ENCODE assay signal across 11 mouse cellular contexts in the genomic region with DNA sequence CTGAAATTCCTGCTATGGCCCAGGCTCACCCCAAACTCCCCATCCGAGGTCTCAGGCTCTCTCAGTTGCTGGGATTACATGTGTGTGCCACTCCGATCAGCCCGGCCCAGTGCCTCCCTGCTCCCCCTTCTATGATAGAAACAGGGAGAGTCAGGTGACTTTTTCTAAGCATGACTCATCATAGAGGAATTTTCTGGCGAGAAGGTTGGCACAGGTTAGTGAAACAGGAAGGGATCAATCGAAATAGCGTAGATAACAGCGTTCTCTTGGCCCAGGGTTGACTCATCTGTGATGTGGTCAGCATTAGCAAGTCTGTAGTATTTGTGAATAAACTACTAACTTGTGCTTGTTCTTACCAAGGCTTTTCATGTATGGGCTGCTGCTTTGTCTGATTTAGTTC. TPM values are rescaled to one million over a fixed set of nuclear protein-coding genes. Genes with fewer than 3 reads are reported as not detected.
DNase-seq lines count a peak whose midpoint lies in the region; ATAC-seq and TF ChIP-seq lines count a peak whose summit lies in the region.
"Had no signal": no experiment of that assay in that cellular context is flagged by ENCODE, and none has a peak within 500 bp of the region (broad histone marks: within the 10 kb centered on the region; RNA-seq: fewer than 3 reads in every experiment).

No protein-coding gene starts in this region.

- peak; percentile 26 for DNase-seq in embryonic facial prominence, embryonic 14.5 days (ENCODE audit: low spot score)
- DNase-seq in embryonic facial prominence, embryonic 10.5 days (ENCODE audit: low spot score), result no peak
- DNase-seq in MEL (ENCODE audit: low read depth, low spot score), result peak; percentile 3
- DNase-seq in thymus, postnatal 25 days, result no peak
- DNase-seq in forebrain, embryonic 10.5 days (ENCODE audit: extremely low spot score, low spot score), result no peak
- DNase-seq: cerebellum, adult 18-20 months; gastrocnemius, postnatal 25 days; kidney, adult 18-20 months had no signal

- no peaks in the 10 kb centered on the region for H3K36me3 ChIP-seq in embryonic facial prominence, embryonic 14.5 days (ENCODE audit: control insufficient read depth, insufficient read depth, low read length)
- peaks cover 5% of the 10 kb centered on the region; the same call in 1 of the 2 replicates for H3K36me3 ChIP-seq in embryonic facial prominence, embryonic 10.5 days (replicated peaks)
- H3K36me3 ChIP-seq in MEL (ENCODE audit: control insufficient read depth in 1 of 2, insufficient read depth in 2 of 2, low read length in 2 of 2), result peaks cover 0 to 2% of the 10 kb centered on the region in 2 experiments; a peak in 1 of 4 replicates
- H3K36me3 ChIP-seq in heart, embryonic 16.5 days (ENCODE audit: control insufficient read depth, insufficient read depth), result no peaks in the 10 kb centered on the region
- H3K36me3 ChIP-seq in lung, embryonic 16.5 days (ENCODE audit: control insufficient read depth, insufficient read depth, low read length), result no peaks in the 10 kb centered on the region
- peaks cover 18% of the 10 kb centered on the region for H3K36me3 ChIP-seq in forebrain, embryonic 10.5 days (replicated peaks)
- H3K36me3 ChIP-seq in forebrain, embryonic 16.5 days (ENCODE audit: control insufficient read depth, insufficient read depth), result no peaks in the 10 kb centered on the region

- H3K9me3 ChIP-seq in embryonic facial prominence, embryonic 14.5 days (ENCODE audit: control insufficient read depth, low read length), result no peaks in the 10 kb centered on the region
- H3K9me3 ChIP-seq in embryonic facial prominence, embryonic 10.5 days, result no peaks in the 10 kb centered on the region
- H3K9me3 ChIP-seq in MEL (replicated peaks; ENCODE audit: insufficient read depth, low read length), result no peaks in the 10 kb centered on the region
- H3K9me3 ChIP-seq in heart, embryonic 16.5 days (replicated peaks; ENCODE audit: control insufficient read depth, low read length), result no peaks in the 10 kb centered on the region
- H3K9me3 ChIP-seq in lung, embryonic 16.5 days (ENCODE audit: control insufficient read depth, low read length), result no peaks in the 10 kb centered on the region
- no peaks in the 10 kb centered on the region for H3K9me3 ChIP-seq in forebrain, embryonic 10.5 days
- H3K9me3 ChIP-seq in forebrain, embryonic 16.5 days (ENCODE audit: control insufficient read depth, low read length), result no peaks in the 10 kb centered on the region

- H3K4me2 ChIP-seq in embryonic facial prominence, embryonic 14.5 days (ENCODE audit: low read depth, low read length), result no peak overlapping the region
- peak overlapping the region; percentile 47 for H3K4me2 ChIP-seq in heart, embryonic 16.5 days (ENCODE audit: low read depth, low read length)
- no peak overlapping the region for H3K4me2 ChIP-seq in lung, embryonic 16.5 days (ENCODE audit: low read depth, low read length)
- no peak overlapping the region for H3K4me2 ChIP-seq in forebrain, embryonic 16.5 days (ENCODE audit: low read length)

- H3K27ac ChIP-seq in embryonic facial prominence, embryonic 14.5 days (replicated peaks; ENCODE audit: low read depth, low read length), result no peak overlapping the region
- H3K27ac ChIP-seq in embryonic facial prominence, embryonic 10.5 days (replicated peaks), result no peak overlapping the region
- no peak overlapping the region for H3K27ac ChIP-seq in MEL (ENCODE audit: control insufficient read depth, low read depth, low read length)
- peak overlapping the region; percentile 44; the same call in 1 of the 2 replicates for H3K27ac ChIP-seq in heart, embryonic 16.5 days (ENCODE audit: low read length)
- H3K27ac ChIP-seq in lung, embryonic 16.5 days (ENCODE audit: low read length), result no peak overlapping the region
- no peak overlapping the region for H3K27ac ChIP-seq in forebrain, embryonic 10.5 days
- H3K27ac ChIP-seq in forebrain, embryonic 16.5 days (ENCODE audit: low read length), result no peak overlapping the region

- 63% methylated on average over 7 of the region's 7 CpGs for WGBS in embryonic facial prominence, embryonic 14.5 days
- WGBS in embryonic facial prominence, embryonic 10.5 days, result 82% methylated on average over 7 of the region's 7 CpGs
- WGBS in heart, embryonic 16.5 days, result 14% methylated on average over 7 of the region's 7 CpGs
- WGBS in lung, embryonic 16.5 days, result 29% methylated on average over 7 of the region's 7 CpGs
- WGBS in forebrain, embryonic 10.5 days, result 86% methylated on average over 7 of the region's 7 CpGs
- WGBS in forebrain, embryonic 16.5 days, result 71% methylated on average over 7 of the region's 7 CpGs

- H3K9ac ChIP-seq in embryonic facial prominence, embryonic 14.5 days (ENCODE audit: low read depth, low read length), result no peak overlapping the region
- no peak overlapping the region for H3K9ac ChIP-seq in MEL (ENCODE audit: control insufficient read depth, low read depth, low read length, poor library complexity, severe bottlenecking)
- H3K9ac ChIP-seq in heart, embryonic 16.5 days (ENCODE audit: low read length), result peak overlapping the region; percentile 43; the same call in 1 of the 2 replicates
- H3K9ac ChIP-seq in lung, embryonic 16.5 days (ENCODE audit: low read length), result no peak overlapping the region
- no peak overlapping the region for H3K9ac ChIP-seq in forebrain, embryonic 16.5 days (replicated peaks; ENCODE audit: low read depth, low read length)

- TF ChIP-seq POLR2A in MEL (IDR thresholded peaks at IDR 0.05; ENCODE audit: control insufficient read depth in 1 of 2, insufficient read depth in 1 of 2, low read depth in 1 of 2, low read length in 2 of 2, poor library complexity in 1 of 2), result no peak

- no peak for ATAC-seq in embryonic facial prominence, embryonic 14.5 days (ENCODE audit: low read depth)
- peak; percentile 50; the same call in 1 of the 2 replicates for ATAC-seq in heart, embryonic 16.5 days (replicated peaks; ENCODE audit: extremely low read depth, insufficient read depth, low FRiP score)
- ATAC-seq in lung, embryonic 16.5 days (ENCODE audit: low read depth), result peak; percentile 37; the same call in 1 of the 2 replicates
- ATAC-seq in forebrain, embryonic 16.5 days, result no peak

- no peaks in the 10 kb centered on the region for H3K79me2 ChIP-seq in MEL (ENCODE audit: control insufficient read depth, insufficient read depth, low read length, poor library complexity)

- no peak for TF ChIP-seq EP300 in MEL (IDR thresholded peaks at IDR 0.05; ENCODE audit: low read depth in 1 of 2, low read length in 2 of 2)

- H3K4me3 ChIP-seq in embryonic facial prominence, embryonic 14.5 days (ENCODE audit: low read depth, low read length), result no peak overlapping the region
- no peak overlapping the region for H3K4me3 ChIP-seq in embryonic facial prominence, embryonic 10.5 days
- H3K4me3 ChIP-seq in MEL (ENCODE audit: control insufficient read depth in 1 of 2, insufficient read depth in 1 of 2, low read depth in 2 of 2, low read length in 2 of 2), result no peak overlapping the region
- H3K4me3 ChIP-seq in heart, embryonic 16.5 days (ENCODE audit: low read length), result no peak overlapping the region
- H3K4me3 ChIP-seq in lung, embryonic 16.5 days (ENCODE audit: low read length), result no peak overlapping the region
- no peak overlapping the region for H3K4me3 ChIP-seq in forebrain, embryonic 10.5 days
- H3K4me3 ChIP-seq in forebrain, embryonic 16.5 days (replicated peaks; ENCODE audit: low read length), result no peak overlapping the region

- TF ChIP-seq CTCF in MEL (IDR thresholded peaks at IDR 0.05 in 2 of 3, conservative IDR thresholded peaks at IDR 0.05 in 1 of 3; ENCODE audit: control insufficient read depth in 1 of 3, insufficient read depth in 1 of 3, low read depth in 2 of 3, low read length in 3 of 3, poor library complexity in 1 of 3, severe bottlenecking in 1 of 3), result no peak

- no peak for TF ChIP-seq RAD21 in MEL (IDR thresholded peaks at IDR 0.05; ENCODE audit: low read depth, low read length)

- peaks cover 21% of the 10 kb centered on the region for H3K4me1 ChIP-seq in embryonic facial prominence, embryonic 14.5 days (ENCODE audit: control insufficient read depth, insufficient read depth, low read length)
- peaks cover 46% of the 10 kb centered on the region for H3K4me1 ChIP-seq in embryonic facial prominence, embryonic 10.5 days
- peaks cover 0 to under 1% of the 10 kb centered on the region in 2 experiments; a peak in 1 of 4 replicates for H3K4me1 ChIP-seq in MEL (ENCODE audit: control insufficient read depth in 1 of 2, insufficient read depth in 2 of 2, low read length in 2 of 2)
- H3K4me1 ChIP-seq in heart, embryonic 16.5 days (ENCODE audit: control insufficient read depth, insufficient read depth, low read length), result peaks cover 45% of the 10 kb centered on the region
- peaks cover 18% of the 10 kb centered on the region for H3K4me1 ChIP-seq in lung, embryonic 16.5 days (replicated peaks; ENCODE audit: control insufficient read depth, insufficient read depth, low read length)
- H3K4me1 ChIP-seq in forebrain, embryonic 10.5 days, result peaks cover 74% of the 10 kb centered on the region
- peaks cover 33% of the 10 kb centered on the region for H3K4me1 ChIP-seq in forebrain, embryonic 16.5 days (replicated peaks; ENCODE audit: control insufficient read depth, insufficient read depth, low read length)

- H3K27me3 ChIP-seq in embryonic facial prominence, embryonic 14.5 days (replicated peaks; ENCODE audit: control insufficient read depth, insufficient read depth, low read length), result no peaks in the 10 kb centered on the region
- no peaks in the 10 kb centered on the region for H3K27me3 ChIP-seq in embryonic facial prominence, embryonic 10.5 days (replicated peaks; ENCODE audit: low read depth, poor library complexity, severe bottlenecking)
- H3K27me3 ChIP-seq in MEL (ENCODE audit: control insufficient read depth in 1 of 2, insufficient read depth in 2 of 2, low read length in 2 of 2), result no peaks in the 10 kb centered on the region
- no peaks in the 10 kb centered on the region for H3K27me3 ChIP-seq in heart, embryonic 16.5 days (ENCODE audit: control insufficient read depth, insufficient read depth, low read length)
- no peaks in the 10 kb centered on the region for H3K27me3 ChIP-seq in lung, embryonic 16.5 days (ENCODE audit: control insufficient read depth, insufficient read depth, low read depth, low read length)
- H3K27me3 ChIP-seq in forebrain, embryonic 10.5 days (ENCODE audit: poor library complexity, severe bottlenecking), result no peaks in the 10 kb centered on the region
- no peaks in the 10 kb centered on the region for H3K27me3 ChIP-seq in forebrain, embryonic 16.5 days (replicated peaks; ENCODE audit: control insufficient read depth, insufficient read depth, low read length)

RNA-seq across cellular contexts. Expression of a gene that starts 16.7 kb away (rescaled TPM):
- polyA plus RNA-seq in embryonic facial prominence, embryonic 14.5 days (2014; fragmentation: Nextera tagmentation; extraction: Ambion mirVana), result 14.4 and 15.5 TPM in 2 replicates
- polyA plus RNA-seq in embryonic facial prominence, embryonic 10.5 days (2016; fragmentation: Nextera tagmentation; extraction: Ambion mirVana), result 30.4 and 33.7 TPM in 2 replicates
- not detected in 2 replicates for total RNA-seq in MEL (2012; rRNA removed)
- under 1 TPM in 1 of 2 experiments, not detected in 1; 0.33 TPM for polyA plus RNA-seq in MEL (2012; ENCODE audit: insufficient read depth in 1 of 2, insufficient read length in 2 of 2, low read depth in 1 of 2, low replicate concordance in 2 of 2, missing spikeins in 1 of 2)
- 25.8 and 28.5 TPM in 2 replicates for polyA plus RNA-seq in heart, embryonic 16.5 days (2015; fragmentation: Nextera tagmentation; extraction: Ambion mirVana)
- 35.3 and 35.7 TPM in 2 replicates for polyA plus RNA-seq in lung, embryonic 16.5 days (2015; fragmentation: Nextera tagmentation; extraction: Ambion mirVana)
- polyA plus RNA-seq in forebrain, embryonic 10.5 days (2016; fragmentation: Nextera tagmentation; extraction: Ambion mirVana), result 60.7 and 67.8 TPM in 2 replicates
- polyA plus RNA-seq in forebrain, embryonic 16.5 days (2015; fragmentation: Nextera tagmentation; extraction: Ambion mirVana), result 184 and 188 TPM in 2 replicates

RNA-seq across cellular contexts. Expression of a gene that starts 59.0 kb away (rescaled TPM):
- 54.7 and 70.6 TPM in 2 replicates for polyA plus RNA-seq in embryonic facial prominence, embryonic 14.5 days (2014; fragmentation: Nextera tagmentation; extraction: Ambion mirVana)
- polyA plus RNA-seq in embryonic facial prominence, embryonic 10.5 days (2016; fragmentation: Nextera tagmentation; extraction: Ambion mirVana), result 31.0 and 36.6 TPM in 2 replicates
- total RNA-seq in MEL (2012; rRNA removed), result 11.6 and 17.5 TPM in 2 replicates
- polyA plus RNA-seq in MEL (2012; ENCODE audit: insufficient read depth in 1 of 2, insufficient read length in 2 of 2, low read depth in 1 of 2, low replicate concordance in 2 of 2, missing spikeins in 1 of 2), result 1 to 10 TPM in 1 of 2 experiments, not detected in 1; 8.5 TPM
- 40.2 and 50.4 TPM in 2 replicates for polyA plus RNA-seq in heart, embryonic 16.5 days (2015; fragmentation: Nextera tagmentation; extraction: Ambion mirVana)
- 35.7 and 43.7 TPM in 2 replicates for polyA plus RNA-seq in lung, embryonic 16.5 days (2015; fragmentation: Nextera tagmentation; extraction: Ambion mirVana)
- 39.1 and 40.2 TPM in 2 replicates for polyA plus RNA-seq in forebrain, embryonic 10.5 days (2016; fragmentation: Nextera tagmentation; extraction: Ambion mirVana)
- 23.3 and 28.9 TPM in 2 replicates for polyA plus RNA-seq in forebrain, embryonic 16.5 days (2015; fragmentation: Nextera tagmentation; extraction: Ambion mirVana)

Comparison
In these comparisons a context has a peak if more than half of its experiments do, and no peak if none do; other contexts are left out.
1. DNase-seq: peak in embryonic facial prominence, embryonic 14.5 days (single experiment) and MEL (single experiment); none in embryonic facial prominence, embryonic 10.5 days (single experiment), thymus, postnatal 25 days (single experiment) and forebrain, embryonic 10.5 days (single experiment).
2. ATAC-seq: peak in heart, embryonic 16.5 days (single experiment) and lung, embryonic 16.5 days (single experiment); none in embryonic facial prominence, embryonic 14.5 days (single experiment) and forebrain, embryonic 16.5 days (single experiment).
3. RNA of a gene that starts 16.7 kb away (polyA plus RNA-seq): 184 to 188 TPM in forebrain, embryonic 16.5 days, 60.7 to 67.8 TPM in forebrain, embryonic 10.5 days, 35.3 to 35.7 TPM in lung, embryonic 16.5 days, 30.4 to 33.7 TPM in embryonic facial prominence, embryonic 10.5 days, 25.8 to 28.5 TPM in heart, embryonic 16.5 days and 14.4 to 15.5 TPM in embryonic facial prominence, embryonic 14.5 days; 0.33 TPM in MEL; every median in the first group is over 10 times any median in the second.